Mouse (Mus musculus): ENCODE data around the gene 4833427G06Rik. TPM values are rescaled to one million over a fixed set of nuclear protein-coding genes. Genes with fewer than 3 reads are reported as not detected.

4833427G06Rik gene
- not detected for polyA plus RNA-seq (2017; shearing (Covaris generic))

DNA sequence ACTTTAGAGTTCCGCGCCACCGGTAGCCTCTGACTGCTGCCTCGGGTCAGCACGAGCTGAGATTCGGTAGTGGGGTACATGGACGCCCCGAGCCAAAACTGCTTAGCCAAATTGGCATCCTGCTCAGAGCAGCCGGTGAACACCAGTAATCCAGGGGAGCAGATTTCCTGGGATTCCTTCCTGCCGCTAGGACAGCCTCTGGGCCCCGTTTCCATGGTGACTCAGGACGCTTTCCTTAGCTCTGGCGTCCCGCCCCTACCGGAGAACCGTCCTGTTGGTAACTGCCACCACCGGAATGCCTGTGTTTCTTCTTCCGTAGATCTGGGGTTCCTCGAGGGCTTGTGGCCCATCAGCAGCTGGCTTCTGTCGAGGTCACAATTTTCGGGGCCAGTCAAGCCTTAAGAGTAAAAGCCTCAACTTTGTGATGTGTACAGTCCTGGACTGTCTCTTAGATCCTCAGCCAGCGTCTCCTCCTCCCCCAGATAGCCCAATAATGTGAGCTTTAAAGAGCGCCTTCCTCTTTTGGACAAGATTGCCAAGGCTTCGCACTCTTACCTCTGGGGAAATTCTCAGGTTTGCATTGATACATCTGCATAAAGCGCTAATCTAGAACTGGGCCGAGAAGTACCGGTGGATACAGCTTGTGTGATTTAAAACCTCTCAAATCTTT, at the start of gene 4833427G06Rik:
Gene 4833427G06Rik (minus strand): TSS at position 323 of the 670 bp plus-strand sequence.

DNA sequence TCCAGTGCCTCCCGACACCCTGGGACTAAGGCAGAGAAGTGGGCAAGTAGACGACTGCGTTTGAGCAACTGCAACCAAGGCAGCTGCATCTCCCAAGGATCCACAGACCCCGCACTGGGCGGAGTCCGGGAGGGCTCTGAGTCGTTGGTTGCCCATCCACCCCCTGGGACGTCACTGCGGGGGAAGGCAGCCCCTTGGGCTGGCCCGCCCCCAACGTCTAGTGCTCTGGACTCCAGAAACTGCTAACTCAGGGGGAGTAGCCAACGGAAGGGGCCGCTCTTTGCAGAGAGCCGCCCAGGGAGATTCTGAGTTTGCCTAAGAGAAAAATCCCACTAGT, 24.9 kb downstream of the 4833427G06Rik start, which contains the start of gene Layn:
Gene Layn (minus strand): TSS at position 116 of the 337 bp plus-strand sequence.

DNA sequence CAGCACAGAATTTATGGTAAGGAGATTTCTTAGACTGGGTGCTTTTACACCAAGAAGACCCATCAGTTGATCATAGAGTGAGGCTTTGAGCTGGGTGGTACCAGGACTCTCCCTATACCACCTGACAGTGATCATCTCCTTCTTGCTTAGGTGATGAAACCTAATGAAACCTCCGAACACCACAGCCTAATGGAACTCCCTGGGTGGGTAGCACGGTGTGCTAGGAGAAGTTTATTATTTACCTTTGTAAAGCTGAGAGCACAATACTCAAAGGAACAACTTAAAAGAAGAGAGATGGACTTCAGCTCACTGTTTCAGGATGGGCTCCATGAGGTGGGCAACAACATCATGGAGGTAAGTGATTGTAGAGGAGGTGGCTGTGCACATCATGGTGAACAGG, 41.3 kb downstream of the 4833427G06Rik start, which contains the start of gene Btg4:
Gene Btg4 (plus strand): TSS at position 301 of the 400 bp plus-strand sequence.

Other genes starting within 250 kb of the 4833427G06Rik start
- gene Sik2, start 93.0 kb downstream of the 4833427G06Rik start, polyA plus RNA-seq (2017; shearing (Covaris generic)), result 10 to 100 TPM; 31.6 to 37.1 TPM
- gene Btg4, start 41.2 kb downstream of the 4833427G06Rik start, polyA plus RNA-seq (2017; shearing (Covaris generic)), result under 1 TPM; 0.22 to 0.38 TPM
- gene Layn, start 25.0 kb downstream of the 4833427G06Rik start, polyA plus RNA-seq (2017; shearing (Covaris generic)), result not detected
- gene Gm32742, start 63.4 kb upstream of the 4833427G06Rik start, polyA plus RNA-seq (2017; shearing (Covaris generic)), result not detected
- 10 to 100 TPM in 1 of 2 experiments, 1 to 10 TPM in 1; 3.8 to 13.5 TPM for gene Pou2af1, start 111.6 kb upstream of the 4833427G06Rik start, polyA plus RNA-seq (2017; shearing (Covaris generic))
- gene Colca2, start 176.5 kb upstream of the 4833427G06Rik start, polyA plus RNA-seq (2017; shearing (Covaris generic)), result under 1 TPM in 1 of 2 experiments, not detected in 1; 0.33 TPM
- gene 1810046K07Rik, start 226.8 kb upstream of the 4833427G06Rik start, polyA plus RNA-seq (2017; shearing (Covaris generic)), result 1 to 10 TPM in 1 of 2 experiments, under 1 TPM in 1; 0.16 to 1.3 TPM